Mouse (Mus musculus) common myeloid progenitor, adult 5-6 weeks (primary cell): ENCODE results near the gene 1810010H24Rik. TPM values are rescaled to one million over a fixed set of nuclear protein-coding genes. Genes with fewer than 3 reads are reported as not detected.
"Not testable (repeated sequence)": the region's sequence is repeated elsewhere in the genome, so short reads cannot be mapped to it uniquely, and the experiment has no call there.

Experiments used
- ATAC-seq: replicated peaks from 2 replicates; pipeline ENCODE4 v1.8.0; 2016; ENCODE audit warnings: low read depth, mild to moderate bottlenecking, moderate TSS enrichment, inconsistent platforms; ENCODE audit not compliant: poor library complexity, severe bottlenecking
- total RNA-seq: library from RNA; stranded (forward); fragments of 200-1000, 187-1606 nt; gene quantifications from 2 replicates; pipeline ENCODE4 v1.2.3, GENCODE M21; 2017

Gene 1810010H24Rik
- total RNA-seq, 1 experiment from 2014 or later, result 2.1 TPM

GRCm38 (mm10) chr11:107039417-107039816 lies 13.9 kb downstream of the 1810010H24Rik start:
- ATAC-seq, result no peak

GRCm38 (mm10) chr11:107041396-107041795 lies 15.9 kb downstream of the 1810010H24Rik start:
- ATAC-seq, result no peak

GRCm38 (mm10) chr11:107043361-107043760 lies 17.9 kb downstream of the 1810010H24Rik start:
- ATAC-seq, result no peak

- ATAC-seq, result peak; percentile 95
Observed at GRCm38 (mm10) chr11:107044321-107044720, 18.8 kb downstream of the 1810010H24Rik start.

GRCm38 (mm10) chr11:107045546-107045945 lies 20.1 kb downstream of the 1810010H24Rik start:
- ATAC-seq, result no peak

GRCm38 (mm10) chr11:107046766-107047620 lies 21.5 kb downstream of the 1810010H24Rik start:
- ATAC-seq, result no peak

- ATAC-seq, result no peak
Observed at GRCm38 (mm10) chr11:107054870-107055269, 29.4 kb downstream of the 1810010H24Rik start.

GRCm38 (mm10) chr11:107057391-107057790 lies 31.9 kb downstream of the 1810010H24Rik start:
- no peak for ATAC-seq

GRCm38 (mm10) chr11:107059634-107060033 lies 34.2 kb downstream of the 1810010H24Rik start:
- ATAC-seq, result not testable (repeated sequence)

- no peak for ATAC-seq
Observed at GRCm38 (mm10) chr11:107060941-107061340, 35.5 kb downstream of the 1810010H24Rik start.

- ATAC-seq, result no peak
Observed at GRCm38 (mm10) chr11:107063067-107063466, 37.6 kb downstream of the 1810010H24Rik start.

GRCm38 (mm10) chr11:107064590-107064989 lies 39.1 kb downstream of the 1810010H24Rik start:
- ATAC-seq, result no peak

GRCm38 (mm10) chr11:107065216-107065785 lies 39.8 kb downstream of the 1810010H24Rik start:
- ATAC-seq, result no peak

Other genes starting within 250 kb of the 1810010H24Rik start
- gene Polg2, start 246.1 kb upstream of the 1810010H24Rik start, total RNA-seq, result 12.6 and 16.8 TPM in 2 replicates
- gene Ddx5, start 236.5 kb upstream of the 1810010H24Rik start, total RNA-seq, result 1,468 and 1,558 TPM in 2 replicates
- gene Cep95, start 236.4 kb upstream of the 1810010H24Rik start, total RNA-seq, result 17.6 and 17.7 TPM in 2 replicates
- 26.2 and 30.2 TPM in 2 replicates for gene Smurf2, start 105.0 kb upstream of the 1810010H24Rik start, total RNA-seq
- 199 and 201 TPM in 2 replicates for gene Kpna2, start 26.1 kb upstream of the 1810010H24Rik start, total RNA-seq
- gene Bptf, start 106.4 kb downstream of the 1810010H24Rik start, total RNA-seq, result 58.5 and 82.2 TPM in 2 replicates
- 55.5 and 58.3 TPM in 2 replicates for gene Nol11, start 163.7 kb downstream of the 1810010H24Rik start, total RNA-seq